Mouse (Mus musculus): Measurements from ENCODE around the gene Xiap. TPM values are rescaled to one million over a fixed set of nuclear protein-coding genes. Genes with fewer than 3 reads are reported as not detected.

The Xiap gene
- total RNA-seq, 4 experiments from 2014 or later: 48.2 to 66.5 (median 55.3) TPM

DNA sequence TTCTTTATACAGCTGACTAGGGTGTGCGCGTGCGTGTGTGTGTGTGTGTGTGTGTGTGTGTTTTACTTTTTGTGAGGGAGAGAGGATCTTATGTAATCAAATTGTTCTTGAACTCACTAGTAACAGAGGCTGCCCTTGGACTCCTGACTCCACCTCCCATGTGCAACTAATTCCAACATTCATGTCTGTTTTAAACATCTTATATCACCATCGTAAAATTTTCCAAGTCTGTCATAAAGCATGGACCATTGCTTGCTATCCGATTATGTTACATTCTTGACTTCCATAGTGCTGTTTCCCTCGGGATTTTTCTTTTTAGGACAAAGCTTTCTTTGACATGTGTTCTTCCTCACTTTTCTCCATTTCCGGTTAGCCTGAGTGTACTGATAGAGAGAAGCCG, 28.3 kb downstream of the Xiap start:
- DNase-seq: no peak

DNA sequence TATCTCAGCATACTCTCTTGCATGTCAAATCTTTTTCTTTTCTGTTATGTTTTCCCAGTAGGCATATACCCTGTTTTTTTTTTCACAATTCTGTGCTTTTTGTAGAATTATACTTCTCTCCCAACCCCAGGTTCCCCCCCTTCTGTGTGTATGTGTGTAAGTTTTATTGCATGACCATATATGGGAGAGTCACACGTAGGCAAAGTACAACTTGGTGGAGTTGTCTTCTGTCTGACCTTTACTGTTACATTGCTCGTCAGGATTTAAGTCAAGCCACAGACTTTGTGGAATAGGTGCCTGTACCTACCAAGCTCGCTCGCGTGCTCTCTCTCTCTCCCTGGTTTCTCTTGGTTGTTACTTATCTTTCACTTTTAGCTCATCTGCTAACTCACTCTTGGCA, 28.7 kb downstream of the Xiap start:
- no peak for DNase-seq

DNA sequence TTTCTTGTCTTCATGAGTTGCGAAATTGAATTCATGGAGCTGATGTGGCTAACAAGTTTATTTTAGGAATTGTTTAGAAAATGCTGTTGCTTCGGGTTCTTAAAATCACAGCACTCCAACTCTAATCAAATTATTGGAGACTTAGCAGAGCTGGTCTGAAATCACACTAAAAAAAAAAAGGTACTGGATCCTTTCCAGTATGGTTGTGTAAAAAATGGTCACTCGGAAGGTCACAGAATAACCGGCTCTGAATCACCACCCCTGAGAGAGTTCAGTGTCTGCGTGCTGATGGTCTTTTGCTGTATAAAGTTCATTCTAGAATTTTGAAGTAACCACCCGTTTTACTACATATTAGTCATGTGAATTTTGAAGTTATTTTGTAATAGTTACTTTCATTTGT, 47.7 kb downstream of the Xiap start:
- peak; percentile 12 for DNase-seq

DNA sequence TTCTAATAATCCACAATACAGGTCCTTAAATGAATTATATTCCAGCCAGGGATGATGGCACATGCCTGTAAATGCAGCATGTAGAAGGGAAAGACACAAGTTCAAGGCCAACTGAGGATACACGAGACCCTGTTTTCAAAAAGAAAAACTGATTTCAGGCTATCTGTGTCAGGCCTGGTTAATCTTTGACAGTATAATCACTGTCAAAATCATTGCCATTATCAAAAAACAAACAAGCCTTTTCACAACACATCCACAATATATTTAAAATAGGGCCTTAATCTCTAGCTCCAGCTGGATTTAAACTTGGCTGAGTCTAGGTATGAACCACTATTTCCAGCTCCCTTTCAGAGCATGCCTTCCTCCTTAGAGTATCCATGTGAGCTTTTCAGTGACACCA, 51.1 kb downstream of the Xiap start:
- no peak for DNase-seq

DNA sequence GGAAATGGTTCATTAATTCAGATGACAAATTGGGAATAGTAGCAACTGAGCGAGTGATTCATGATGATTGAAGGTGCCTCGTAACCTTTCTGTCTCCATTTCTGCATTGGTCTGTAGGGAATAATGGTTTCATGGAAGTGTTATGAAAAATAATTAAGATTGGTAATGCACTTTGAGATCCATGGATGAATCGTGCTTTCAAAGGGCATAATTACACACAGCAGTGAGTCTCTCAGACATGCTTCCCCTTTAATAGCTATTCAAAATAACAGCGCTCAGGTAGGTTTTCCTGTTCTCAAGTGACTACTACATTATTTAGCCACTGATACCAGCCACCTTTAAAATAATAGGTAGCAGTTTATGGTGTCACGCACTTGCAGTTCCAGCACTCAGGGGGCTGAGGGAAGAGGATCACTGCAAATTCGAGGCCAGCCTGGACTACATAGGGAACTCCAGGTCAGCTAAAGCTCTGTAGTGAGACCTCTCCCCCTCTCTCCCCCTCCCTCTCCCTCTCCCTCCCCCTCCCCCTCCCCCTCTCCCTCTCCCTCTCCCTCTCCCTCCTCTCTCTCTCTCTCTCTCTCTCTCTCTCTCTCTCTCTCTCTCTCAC, 60.1 kb downstream of the Xiap start:
- DNase-seq: no peak

DNA sequence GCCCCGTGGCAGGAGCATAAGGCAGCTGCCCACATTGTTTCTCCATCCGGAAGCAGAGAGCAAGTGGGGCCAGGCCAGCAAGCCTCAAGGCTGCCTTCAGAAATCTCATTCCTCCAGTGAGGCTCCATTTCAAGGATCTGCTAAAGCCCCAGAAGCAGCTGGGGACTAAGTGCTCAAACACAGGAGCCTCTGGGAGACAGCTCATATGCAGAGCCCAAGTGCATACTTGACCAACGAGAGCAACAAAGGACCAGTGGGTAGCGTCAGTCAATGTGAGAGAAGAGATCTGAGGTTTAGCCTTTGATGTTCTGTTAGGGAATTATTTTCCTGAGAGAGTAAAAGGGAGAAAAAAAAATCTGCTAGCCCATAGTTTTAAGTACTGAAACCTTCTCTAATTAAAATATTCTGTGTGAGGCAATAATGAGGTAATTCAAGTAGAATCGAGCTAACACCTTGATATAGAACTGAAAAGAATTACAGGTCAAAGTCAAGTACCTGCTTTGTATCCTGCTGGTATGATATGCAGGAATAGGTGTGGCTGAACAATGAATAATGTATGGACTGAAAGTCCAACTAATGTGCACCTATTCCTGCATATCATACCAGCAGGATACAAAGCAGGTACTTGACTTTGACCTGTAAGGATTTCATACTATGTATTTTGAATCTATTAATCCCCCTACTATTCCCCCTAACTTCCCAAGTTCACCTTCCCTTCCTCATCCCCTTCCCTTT, 65.7 kb downstream of the Xiap start:
- DNase-seq: no peak

- DNase-seq: no peak
These were observed 80.4 kb downstream of the Xiap start for GRCm38 (mm10) chrX:42139882-42140281.

DNA sequence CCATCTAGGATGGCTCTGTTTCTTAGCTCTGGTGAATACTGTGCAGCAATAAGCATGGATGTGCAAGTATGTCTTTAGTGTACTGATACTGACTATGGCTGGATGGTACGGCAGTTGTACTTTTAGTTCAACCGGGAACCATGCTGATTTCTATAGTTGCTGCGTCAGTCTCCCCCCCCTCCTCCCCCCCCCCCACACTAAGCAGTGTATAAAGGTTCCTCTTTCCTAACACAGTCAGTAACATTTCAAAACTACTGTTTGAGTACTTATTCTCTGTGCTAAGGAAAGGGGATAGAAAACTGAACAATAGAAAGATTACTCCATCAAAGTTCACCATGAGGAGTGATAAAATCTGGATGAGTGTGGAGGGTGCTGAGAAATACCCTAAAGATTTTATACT, 83.1 kb downstream of the Xiap start:
- DNase-seq: no peak

DNA sequence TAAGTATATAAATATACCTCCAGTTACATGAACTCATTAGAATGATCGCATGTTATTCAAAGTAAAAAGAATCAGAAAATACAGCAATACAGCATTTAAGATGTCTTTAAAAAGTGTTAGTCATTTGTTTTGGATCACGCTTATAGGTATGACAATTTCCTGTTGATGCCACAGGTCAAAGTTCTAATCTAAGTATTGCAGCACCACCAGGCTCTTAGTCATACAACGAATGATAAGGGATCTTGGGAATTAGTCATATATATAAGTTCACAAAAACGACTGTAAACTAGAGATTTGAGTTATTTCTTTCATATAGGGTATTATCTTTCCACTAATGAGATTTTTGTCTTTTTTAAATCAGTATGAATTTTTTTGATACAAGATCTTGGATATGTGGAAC, 84.5 kb downstream of the Xiap start:
- no peak for DNase-seq

DNA sequence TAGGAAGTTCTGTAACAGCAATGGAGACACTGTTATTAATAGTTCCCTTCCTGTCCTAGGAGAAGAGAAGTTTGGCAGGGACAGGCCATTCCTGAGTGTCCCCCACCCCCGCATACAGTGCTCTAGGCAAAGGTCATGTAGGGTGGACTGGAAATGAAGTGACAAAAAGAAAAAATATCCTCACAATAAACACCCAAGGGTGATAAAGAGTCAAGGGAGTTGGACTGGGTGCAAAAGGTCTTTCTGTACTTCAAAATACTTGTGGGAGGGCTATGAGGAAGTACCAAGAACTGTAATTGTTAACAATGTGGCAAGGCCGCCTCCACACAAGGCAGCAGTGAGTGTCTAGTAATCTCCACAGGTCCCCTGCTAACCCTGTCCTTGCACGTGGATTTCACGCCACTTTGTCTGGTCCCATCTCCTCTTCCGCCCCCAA, 88.6 kb downstream of the Xiap start:
- no peak for DNase-seq

- DNase-seq: peak; percentile 81
These were observed 89.5 kb downstream of the Xiap start, which contains the start of gene Stag2 for GRCm38 (mm10) chrX:42148788-42149556. Gene Stag2, plus strand, starts transcription at chrX:42149317.

- DNase-seq: peak; percentile 19
These were observed 90.3 kb downstream of the Xiap start for GRCm38 (mm10) chrX:42149557-42150345.

- DNase-seq: peak; percentile 49
These were observed 91.0 kb downstream of the Xiap start for GRCm38 (mm10) chrX:42150346-42151023.

- no peak for DNase-seq
These were observed 91.7 kb downstream of the Xiap start for GRCm38 (mm10) chrX:42151024-42151754.

GRCm38 (mm10) chrX:42151903-42152369, 92.5 kb downstream of the Xiap start:
- peak; percentile 86 for DNase-seq

DNA sequence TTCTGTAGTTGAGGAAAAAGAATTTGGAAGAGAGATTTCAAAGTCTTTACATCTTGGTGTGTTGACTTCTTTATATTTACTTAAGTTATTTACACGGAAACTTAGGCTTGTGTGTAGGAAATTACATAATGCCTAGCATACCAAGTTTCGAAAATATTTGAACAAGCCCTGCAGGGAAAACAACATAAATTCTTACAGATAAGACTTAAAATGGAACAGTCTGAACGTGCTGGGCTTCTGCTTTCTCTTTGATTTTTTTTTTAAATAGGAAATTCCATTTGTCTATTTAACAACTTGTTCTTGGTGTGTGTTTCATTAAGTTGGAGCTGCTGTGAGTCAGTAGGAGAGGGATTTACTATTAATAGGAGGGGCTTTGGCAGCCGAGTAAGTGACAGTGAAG, 93.6 kb downstream of the Xiap start:
- DNase-seq: no peak

Other genes with a start within 250 kb of the Xiap start
- gene Thoc2, start 139.0 kb upstream of the Xiap start, total RNA-seq (2022): 10 to 100 TPM; 36.4 to 68.3 (median 55.4) TPM
- gene Stag2, start 89.6 kb downstream of the Xiap start, total RNA-seq (2022): 10 to 100 TPM; 66.1 to 86.9 (median 76.1) TPM